Mouse (Mus musculus): Measurements from ENCODE around the gene Nos3. TPM values are rescaled to one million over a fixed set of nuclear protein-coding genes. Genes with fewer than 3 reads are reported as not detected.
A peak's percentile ranks its signal among the peaks of the same experiment; 100 is the strongest.

Gene Nos3
- polyA plus RNA-seq, 1 experiment from 2014 or later = 0.06 TPM

DNA sequence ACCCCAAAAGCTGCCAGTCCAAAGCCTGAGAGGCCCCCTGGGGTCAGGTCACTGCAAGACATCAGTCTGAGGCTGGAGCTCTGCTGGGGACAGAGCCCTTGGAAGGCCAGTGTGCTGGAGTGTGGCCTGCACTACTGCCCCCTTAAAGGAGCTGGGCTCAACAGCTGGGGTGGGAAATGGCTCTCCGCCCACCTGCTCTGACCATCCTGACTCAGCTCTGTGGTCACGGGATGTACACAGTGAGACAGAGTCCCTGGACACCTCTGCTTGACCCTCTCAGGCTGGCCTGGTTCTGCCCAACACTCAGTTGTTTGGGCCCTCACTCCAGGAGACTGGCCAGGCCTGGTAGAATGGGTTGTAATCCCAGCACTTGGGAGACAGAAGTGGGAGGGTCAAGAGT, 44.9 kb downstream of the Nos3 start:
- in situ Hi-C loops (cut with MboI; ENCODE audit: low pct_unique_long_range_greater_than_20kb) = no loop called here
- no peak for DNase-seq (ENCODE audit: low read depth, low spot score)
- ATAC-seq = no peak
- H3K27me3 ChIP-seq = no peaks in the 10 kb centered on the region
- ChIA-PET POLR2A (interaction anchor here (0.8 to 3.4 kb wide), 4 partner anchors 12 to 985 kb away, joined by 3 to 27 read pairs (median 4); partner anchors contain the start of genes Cdk5 and Slc4a2), CTCF (interaction anchor here (1.2 to 18.6 kb wide), 3 partner anchors 13 to 35 kb away, joined by 4 to 222 read pairs (median 6); partner anchors contain the start of genes Abcb8, Atg9b, Cdk5 and Fastk)
- no peak for TF ChIP-seq CTCF (IDR thresholded peaks at IDR 0.05)

DNA sequence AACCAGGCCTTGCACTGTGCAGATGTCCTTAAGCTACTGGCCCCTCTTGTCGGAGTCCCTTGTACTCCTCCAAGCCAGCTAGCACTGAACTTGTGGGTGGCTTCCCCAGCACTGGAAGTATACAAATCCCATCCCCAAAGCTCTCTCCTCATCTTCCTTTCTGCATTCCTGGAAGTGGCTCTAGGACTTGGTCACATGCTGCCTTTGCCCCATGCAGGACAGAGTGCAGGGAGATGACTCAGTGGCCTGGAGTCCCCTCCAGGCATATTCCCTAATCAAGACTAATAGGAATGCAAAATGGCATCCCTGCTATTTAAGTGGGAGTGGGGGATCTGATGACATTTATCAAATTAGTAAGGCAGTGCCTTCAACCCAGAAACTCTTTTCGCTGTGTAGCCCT, 47.5 kb downstream of the Nos3 start:
- no peak for TF ChIP-seq CTCF (IDR thresholded peaks at IDR 0.05)
- no peaks in the 10 kb centered on the region for H3K27me3 ChIP-seq
- ChIA-PET POLR2A (interaction anchor here (0.9 to 3.1 kb wide), 3 partner anchors 12 to 27 kb away, joined by 3 to 14 read pairs (median 3); partner anchors contain the start of genes Cdk5 and Slc4a2), CTCF (interaction anchor here (1.1 to 18.6 kb wide), 2 partner anchors 8 to 15 kb away, joined by 4 to 222 read pairs; partner anchors contain the start of genes Abcb8 and Atg9b)
- DNase-seq (ENCODE audit: low read depth, low spot score) (no peak), ATAC-seq (no peak)
- in situ Hi-C loops (cut with MboI; ENCODE audit: low pct_unique_long_range_greater_than_20kb) = no loop called here

DNA sequence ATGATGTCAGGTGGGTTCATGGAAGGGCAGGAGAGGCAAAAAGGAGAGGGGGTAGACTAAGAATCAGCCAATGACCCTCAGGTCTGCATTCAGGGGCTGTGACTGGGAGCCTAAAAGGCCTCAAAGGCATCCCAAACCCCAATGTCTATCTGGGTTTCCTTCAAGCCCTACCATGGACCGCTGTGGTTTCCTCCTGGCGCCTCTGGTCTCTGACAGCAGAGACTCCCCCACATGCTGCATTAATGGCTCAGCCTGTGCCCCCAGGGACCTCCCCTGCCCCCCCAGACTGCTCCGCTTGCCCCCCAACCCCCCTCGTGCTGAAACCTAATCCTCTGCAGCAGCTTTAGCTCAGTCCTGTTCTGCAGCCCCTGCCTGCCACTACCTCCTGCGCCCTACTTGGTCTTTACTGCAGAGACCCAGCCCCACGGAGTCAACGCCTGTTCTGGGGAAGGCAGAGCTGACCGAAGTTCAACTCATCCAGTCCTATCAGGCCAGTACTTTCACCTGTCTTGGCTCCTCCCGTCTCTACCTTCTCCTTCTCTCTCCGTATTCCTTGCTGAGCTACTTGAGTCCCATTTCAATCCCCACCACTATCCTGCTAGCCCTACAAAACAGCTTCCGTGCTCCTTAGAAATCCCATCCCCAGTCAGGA, 48.6 kb downstream of the Nos3 start, which contains the start of gene Asic3:
Asic3 (plus strand) TSS at position 351 of the 652 bp plus-strand sequence.
- no peak for DNase-seq (ENCODE audit: low read depth, low spot score)
- in situ Hi-C loops (cut with MboI; ENCODE audit: low pct_unique_long_range_greater_than_20kb) = no loop called here

DNA sequence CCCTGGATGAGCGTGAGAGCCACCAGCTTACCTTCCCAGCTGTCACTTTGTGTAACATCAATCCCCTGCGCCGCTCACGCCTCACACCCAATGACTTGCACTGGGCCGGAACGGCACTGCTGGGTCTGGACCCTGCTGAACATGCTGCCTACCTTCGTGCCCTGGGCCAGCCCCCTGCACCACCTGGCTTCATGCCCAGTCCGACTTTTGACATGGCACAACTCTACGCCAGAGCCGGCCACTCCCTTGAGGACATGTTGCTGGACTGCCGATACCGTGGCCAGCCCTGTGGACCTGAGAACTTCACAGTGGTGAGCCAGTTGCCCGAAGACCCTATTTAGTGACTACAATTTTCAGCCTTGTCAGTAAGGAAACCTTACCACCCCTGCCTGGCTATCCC, 49.3 kb downstream of the Nos3 start:
- H3K27me3 ChIP-seq = no peaks in the 10 kb centered on the region
- ChIA-PET CTCF (interaction anchor here (18.6 kb wide), 1 partner anchor 17 kb away, joined by 222 read pairs; the partner anchor contains the start of genes Abcb8 and Atg9b), POLR2A (interaction anchor here (1.2 to 3.1 kb wide), 2 partner anchors 10 to 19 kb away, joined by 3 to 14 read pairs; partner anchors contain the start of genes Cdk5 and Slc4a2)
- DNase-seq (ENCODE audit: low read depth, low spot score) (no peak), ATAC-seq (no peak)
- TF ChIP-seq CTCF (IDR thresholded peaks at IDR 0.05) = no peak
- in situ Hi-C loops (cut with MboI; ENCODE audit: low pct_unique_long_range_greater_than_20kb) = no loop called here

More for the DNA sequence above, 48.6 kb downstream of the Nos3 start, which contains the start of gene Asic3:
- TF ChIP-seq CTCF (IDR thresholded peaks at IDR 0.05) = no peak
- ChIA-PET POLR2A (interaction anchor here (3.1 kb wide), 1 partner anchor 11 kb away, joined by 14 read pairs; the partner anchor contains the start of genes Cdk5 and Slc4a2), CTCF (interaction anchor here (1.1 to 18.6 kb wide), 2 partner anchors 7 to 16 kb away, joined by 4 to 222 read pairs; partner anchors contain the start of genes Abcb8 and Atg9b)
- ATAC-seq = no peak
- no peaks in the 10 kb centered on the region for H3K27me3 ChIP-seq

DNA sequence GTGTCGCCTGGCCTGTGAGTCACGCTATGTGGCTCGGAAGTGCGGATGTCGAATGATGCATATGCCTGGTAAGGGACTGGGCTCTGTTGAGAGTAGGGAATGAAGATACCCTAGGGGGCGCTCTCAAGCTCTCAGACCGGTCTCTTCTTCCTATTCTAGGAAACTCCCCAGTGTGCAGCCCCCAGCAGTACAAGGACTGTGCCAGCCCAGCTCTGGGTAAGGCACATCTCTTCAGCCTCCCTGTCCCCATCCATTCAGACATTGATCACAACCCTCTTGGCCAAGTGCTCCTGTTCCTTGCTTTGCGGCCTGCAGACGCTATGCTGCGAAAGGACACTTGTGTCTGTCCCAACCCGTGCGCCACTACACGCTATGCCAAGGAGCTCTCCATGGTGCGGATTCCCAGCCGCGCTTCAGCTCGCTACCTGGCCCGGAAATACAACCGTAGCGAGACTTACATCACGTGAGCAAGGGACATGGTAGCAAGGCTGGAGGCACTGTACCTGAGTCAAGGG, 51.7 kb downstream of the Nos3 start:
- H3K27me3 ChIP-seq = no peaks in the 10 kb centered on the region
- DNase-seq (ENCODE audit: low read depth, low spot score) (no peak), ATAC-seq (peak; percentile 44)
- POLR2A ChIA-PET = interaction anchor here (0.6 to 2.0 kb wide), 8 partner anchors 9 to 34 kb away, joined by 3 to 10 read pairs (median 3); partner anchors contain the start of gene Fastk
- CTCF ChIA-PET = interaction anchor here (0.8 to 18.6 kb wide), 13 partner anchors 8 to 49 kb away, joined by 3 to 222 read pairs (median 6); partner anchors contain the start of genes Abcb8, Atg9b and Tmub1
- in situ Hi-C loops (cut with MboI; ENCODE audit: low pct_unique_long_range_greater_than_20kb) = no loop called here
- TF ChIP-seq CTCF (IDR thresholded peaks at IDR 0.05) = no peak

DNA sequence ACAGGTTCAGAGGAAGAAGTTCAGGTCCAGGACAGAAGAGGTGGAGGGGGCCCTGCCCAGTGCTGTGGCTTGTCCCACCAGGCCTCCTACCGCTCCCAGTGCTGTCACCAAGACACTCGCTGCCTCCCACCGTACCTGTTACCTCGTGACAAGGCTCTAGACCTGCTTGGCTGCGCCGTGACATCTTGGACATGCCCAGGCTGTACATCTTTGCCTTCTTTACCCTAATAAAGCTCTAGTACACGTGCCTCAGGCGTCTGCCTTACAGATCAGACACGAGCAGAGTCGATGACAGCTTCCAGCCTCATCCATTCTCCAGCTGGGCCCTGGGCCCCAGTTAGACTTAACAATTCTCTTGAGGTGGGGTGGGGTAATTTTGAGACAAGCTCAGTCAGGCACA, 53.0 kb downstream of the Nos3 start:
- ChIA-PET POLR2A (interaction anchor here (1.6 to 2.0 kb wide), 2 partner anchors 13 to 22 kb away, joined by 3 to 8 read pairs; no protein-coding TSS in a partner anchor), CTCF (interaction anchor here (1.6 to 18.6 kb wide), 2 partner anchors 12 to 21 kb away, joined by 8 to 222 read pairs; partner anchors contain the start of genes Abcb8 and Atg9b)
- no peaks in the 10 kb centered on the region for H3K27me3 ChIP-seq
- TF ChIP-seq CTCF (IDR thresholded peaks at IDR 0.05) = no peak
- no peak for ATAC-seq
- DNase-seq (ENCODE audit: low read depth, low spot score) = no peak
- in situ Hi-C loops (cut with MboI; ENCODE audit: low pct_unique_long_range_greater_than_20kb) = no loop called here

DNA sequence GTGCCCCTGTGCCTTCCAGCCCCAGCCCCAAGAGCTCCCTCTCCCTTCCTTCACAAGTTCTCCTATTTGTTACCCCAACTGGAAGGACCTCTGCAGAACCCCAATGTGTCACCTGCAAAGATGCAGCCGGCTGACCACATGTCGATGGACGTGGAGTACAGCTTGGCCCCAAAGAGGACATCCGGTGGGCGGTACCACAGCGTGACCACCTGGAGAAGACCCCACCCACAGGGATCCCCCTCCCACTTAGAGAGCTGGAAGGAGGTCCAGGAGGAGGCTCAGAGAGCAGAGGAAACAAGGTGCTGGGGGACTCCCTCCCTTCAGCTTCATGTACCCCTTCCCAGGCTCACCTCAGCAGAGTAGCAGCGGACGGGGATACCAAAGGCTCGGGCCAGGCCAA, 55.8 kb downstream of the Nos3 start:
- POLR2A ChIA-PET = interaction anchor here (0.6 to 1.5 kb wide), 2 partner anchors 14 to 22 kb away, joined by 3 read pairs; no protein-coding TSS in a partner anchor

DNA sequence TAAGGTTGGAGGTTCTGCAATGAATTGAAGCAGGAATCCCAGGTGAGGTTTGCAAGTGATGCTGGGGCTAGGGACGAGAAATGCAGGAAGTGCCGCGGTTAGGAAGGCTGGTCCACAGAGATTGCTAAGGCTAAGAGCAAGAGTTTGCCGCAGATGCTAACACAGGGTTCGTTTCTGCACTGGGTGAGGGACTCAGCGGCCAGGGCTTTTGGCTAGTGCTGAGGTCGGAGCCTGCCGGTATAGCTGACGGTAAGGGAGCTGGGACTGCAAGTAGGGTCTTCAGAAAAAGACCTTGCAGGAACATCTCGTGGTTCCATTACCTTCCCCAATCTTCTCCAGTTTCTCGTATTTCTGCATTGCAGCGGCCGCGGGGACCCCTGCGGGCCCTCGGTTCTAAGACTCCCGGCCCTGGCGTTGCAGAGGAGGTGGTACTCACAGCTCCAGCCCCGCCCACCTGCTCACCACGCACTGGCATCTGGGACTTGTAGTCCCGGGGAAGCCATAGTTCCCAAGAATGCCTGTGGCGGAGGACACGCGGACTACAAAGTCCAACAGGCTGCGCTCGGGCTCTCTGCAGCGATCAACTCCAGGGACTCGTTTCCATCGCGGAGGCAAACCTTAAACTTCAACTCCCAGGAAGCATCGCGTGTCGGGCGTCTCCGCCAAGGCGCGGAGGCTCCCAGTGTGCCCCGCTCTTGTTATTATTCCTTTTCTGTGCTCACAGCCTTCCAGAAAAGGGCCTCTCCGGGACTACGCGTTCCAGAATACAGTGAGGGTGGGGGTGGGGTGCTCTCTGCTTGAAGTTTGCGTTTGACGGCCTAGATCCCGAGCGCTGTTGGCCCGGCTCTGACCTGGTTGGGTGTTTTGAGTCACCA, 58.8 kb downstream of the Nos3 start, which contains the start of the genes Cdk5 and Slc4a2:
Cdk5 (minus strand) TSS at position 402 of the 875 bp plus-strand sequence.
Slc4a2 (plus strand) TSS at position 709 of the 875 bp plus-strand sequence.
- ChIA-PET POLR2A (interaction anchor here (0.8 to 14.1 kb wide), 5 partner anchors 10 to 21 kb away, joined by 4 to 150 read pairs (median 25); partner anchors contain the start of genes Asic3, Fastk and Tmub1), CTCF (interaction anchor here (1.0 to 5.2 kb wide), 4 partner anchors 15 to 34 kb away, joined by 3 to 55 read pairs (median 5); partner anchors contain the start of genes Abcb8 and Tmub1)
- ATAC-seq (peak; percentile 71), DNase-seq (ENCODE audit: low read depth, low spot score) (peak; percentile 100)
- no peaks in the 10 kb centered on the region for H3K27me3 ChIP-seq
- TF ChIP-seq CTCF (IDR thresholded peaks at IDR 0.05) = no peak
- in situ Hi-C loops (cut with MboI; ENCODE audit: low pct_unique_long_range_greater_than_20kb) = no loop called here

More for the DNA sequence above, 55.8 kb downstream of the Nos3 start:
- no peak for TF ChIP-seq CTCF (IDR thresholded peaks at IDR 0.05)
- CTCF ChIA-PET = interaction anchor here (1.0 to 18.6 kb wide), 4 partner anchors 8 to 65 kb away, joined by 3 to 222 read pairs (median 6); partner anchors contain the start of genes Abcb8, Atg9b and Tmub1
- no peaks in the 10 kb centered on the region for H3K27me3 ChIP-seq
- in situ Hi-C loops (cut with MboI; ENCODE audit: low pct_unique_long_range_greater_than_20kb) = no loop called here
- no peak for ATAC-seq
- no peak for DNase-seq (ENCODE audit: low read depth, low spot score)

All from Patski (cell line).